Mouse (Mus musculus) c-Kit-positive CD71-positive TER-119-negative erythroid progenitor cells, embryonic 14.5 days (primary cell): ENCODE measurements around the gene Trappc6b.
A peak's percentile ranks its signal among the peaks of the same experiment; 100 is the strongest.
"Not testable (repeated sequence)": the region's sequence is repeated elsewhere in the genome, so short reads cannot be mapped to it uniquely, and the experiment has no call there.

Experiments
- DNase-seq: peaks from one replicate; pipeline ENCODE4 v3.0.0-alpha.2; 2013; ENCODE audit warnings: low read depth

The Trappc6b gene

GRCm38 (mm10) chr12:59060993-59061595 lies at the start of gene Trappc6b:
Gene Trappc6b (minus strand): TSS chr12:59061472.
- peak; percentile 52 for DNase-seq

GRCm38 (mm10) chr12:59107926-59108325 lies 46.7 kb upstream of the Trappc6b start:
- no peak for DNase-seq

GRCm38 (mm10) chr12:59106491-59106890 lies 45.2 kb upstream of the Trappc6b start:
- DNase-seq, result no peak

- DNase-seq, result no peak
Measured at GRCm38 (mm10) chr12:59105914-59106313, 44.6 kb upstream of the Trappc6b start.

- DNase-seq, result no peak
Measured at GRCm38 (mm10) chr12:59104771-59105170, 43.5 kb upstream of the Trappc6b start.

- no peak for DNase-seq
Measured at GRCm38 (mm10) chr12:59095104-59096025, 34.1 kb upstream of the Trappc6b start, which contains the start of gene Mia2. Gene Mia2 (plus strand): TSS chr12:59095799.

GRCm38 (mm10) chr12:59093543-59093942 lies 32.3 kb upstream of the Trappc6b start:
- no peak for DNase-seq

GRCm38 (mm10) chr12:59086171-59086570 lies 24.9 kb upstream of the Trappc6b start:
- DNase-seq, result no peak

GRCm38 (mm10) chr12:59084446-59084845 lies 23.2 kb upstream of the Trappc6b start:
- no peak for DNase-seq

GRCm38 (mm10) chr12:59080461-59080860 lies 19.2 kb upstream of the Trappc6b start:
- DNase-seq, result no peak

GRCm38 (mm10) chr12:59077883-59078282 lies 16.6 kb upstream of the Trappc6b start:
- DNase-seq, result no peak

GRCm38 (mm10) chr12:59076996-59077395 lies 15.7 kb upstream of the Trappc6b start:
- no peak for DNase-seq

GRCm38 (mm10) chr12:59074052-59074451 lies 12.8 kb upstream of the Trappc6b start:
- no peak for DNase-seq

GRCm38 (mm10) chr12:59072286-59072685 lies 11.0 kb upstream of the Trappc6b start:
- DNase-seq, result no peak

- DNase-seq, result no peak
Measured at GRCm38 (mm10) chr12:59068791-59069190, 7.5 kb upstream of the Trappc6b start.

- no peak for DNase-seq
Measured at GRCm38 (mm10) chr12:59067095-59067494, 5.8 kb upstream of the Trappc6b start.

- DNase-seq, result peak; percentile 93
Measured at GRCm38 (mm10) chr12:59066448-59067077, 5.3 kb upstream of the Trappc6b start, which contains the start of gene Pnn. Gene Pnn (plus strand): TSS chr12:59066884.

GRCm38 (mm10) chr12:59065776-59066175 lies 4.5 kb upstream of the Trappc6b start:
- no peak for DNase-seq

- no peak for DNase-seq
Measured at GRCm38 (mm10) chr12:59064837-59065236, 3.6 kb upstream of the Trappc6b start.

- no peak for DNase-seq
Measured at GRCm38 (mm10) chr12:59060322-59060721, 950 bp downstream of the Trappc6b start.

GRCm38 (mm10) chr12:59058242-59058641 lies 3.0 kb downstream of the Trappc6b start:
- not testable (repeated sequence) for DNase-seq

GRCm38 (mm10) chr12:59056222-59056621 lies 5.0 kb downstream of the Trappc6b start:
- no peak for DNase-seq
